Mouse (Mus musculus) intestine, postnatal 0 days (tissue): Measurements from ENCODE around the gene Sobp. TPM values are rescaled to one million over a fixed set of nuclear protein-coding genes. Genes with fewer than 3 reads are reported as not detected.

Experiments used
- ATAC-seq: fragments of 200-750 bp; cut with Nextera tagmentation; 2 replicates; pipeline ENCODE4 v1.8.0; 2017; ENCODE audit warnings: mild to moderate bottlenecking, moderate TSS enrichment, moderate library complexity
- H3K27ac ChIP-seq: fragments of 300-500 bp; sonication (generic); 2 replicates; pipeline ENCODE4 v1.5.1; 2014; ENCODE audit warnings: mild to moderate bottlenecking, low read depth, low read length, moderate library complexity
- H3K27me3 ChIP-seq: fragments of 300-500 bp; sonication (generic); replicated peaks from 2 replicates; pipeline ENCODE4 v1.6.1; 2014; ENCODE audit warnings: low read length, mixed read lengths; ENCODE audit not compliant: control insufficient read depth, insufficient read depth
- H3K36me3 ChIP-seq: fragments of 300-500 bp; sonication (generic); 2 replicates; pipeline ENCODE4 v1.6.1; 2014; ENCODE audit warnings: mild to moderate bottlenecking, moderate library complexity; ENCODE audit not compliant: control insufficient read depth, insufficient read depth
- H3K4me1 ChIP-seq: fragments of 300-500 bp; sonication (generic); replicated peaks from 2 replicates; pipeline ENCODE4 v1.6.1; 2014; ENCODE audit warnings: antibody characterized with exemption, low read length, mixed read lengths; ENCODE audit not compliant: control insufficient read depth, insufficient read depth
- H3K4me2 ChIP-seq: fragments of 300-500 bp; sonication (generic); replicated peaks from 2 replicates; pipeline ENCODE4 v1.6.1; 2014; ENCODE audit warnings: low read depth, mild to moderate bottlenecking, moderate library complexity
- H3K4me3 ChIP-seq: fragments of 300-500 bp; sonication (generic); 2 replicates; pipeline ENCODE4 v1.5.1; 2014; ENCODE audit warnings: low read depth, low read length
- H3K9ac ChIP-seq: fragments of 300-500 bp; sonication (generic); 2 replicates; pipeline ENCODE4 v1.6.1; 2014; ENCODE audit warnings: mild to moderate bottlenecking, low read depth, low read length
- H3K9me3 ChIP-seq: fragments of 300-500 bp; sonication (generic); 2 replicates; pipeline ENCODE4 v1.6.1; 2016; ENCODE audit warnings: mixed run types; ENCODE audit not compliant: control insufficient read depth
- CTCF ChIP-seq: sonication (generic); IDR thresholded peaks from 2 replicates; pipeline ENCODE4 v1.5.1; 2016; ENCODE audit warnings: low read depth, mild to moderate bottlenecking, control low read depth, antibody characterized with exemption, moderate library complexity
- WGBS: fragments of 180-500 bp; shearing (Covaris S2); extraction: QIAGEN DNeasy Blood & Tissue Kit; methylation state at CpG from one replicate; pipeline ENCODE4 v1.1.7; 2014; 5-methylcytosine and 5-hydroxymethylcytosine counted together
- polyA plus RNA-seq: library from polyadenylated mRNA; unstranded; fragments of >200 nt; fragmentation: Nextera tagmentation; extraction: Ambion mirVana; gene quantifications from 2 replicates; pipeline ENCODE4 v1.2.1, GENCODE M21; 2015

The Sobp gene
- polyA plus RNA-seq, 1 experiment from 2014 or later, result 0.99 TPM

- H3K4me1 ChIP-seq, result 0 out of 2 replicates have a peak, but pooled peaks cover 3% of the 10 kb centered on the region
- peaks cover 17% of the 10 kb centered on the region for H3K36me3 ChIP-seq
- WGBS, result 93% methylated on average over 3 of the region's 3 CpGs
- TF ChIP-seq CTCF, result no peak
- no peaks in the 10 kb centered on the region for H3K27me3 ChIP-seq
- peak; percentile 43 for ATAC-seq
- H3K9ac ChIP-seq, result no peak overlapping the region
- no peaks in the 10 kb centered on the region for H3K9me3 ChIP-seq
- no peak overlapping the region for H3K4me2 ChIP-seq
- H3K27ac ChIP-seq, result no peak overlapping the region
- H3K4me3 ChIP-seq, result no peak overlapping the region
Observed at GRCm38 (mm10) chr10:42955205-42955604, 219.1 kb downstream of the Sobp start.

GRCm38 (mm10) chr10:42953601-42954000 is 220.7 kb downstream of the Sobp start:
- Histone ChIP-seq H3K4me3 (no peak overlapping the region), H3K36me3 (peaks cover 13% of the 10 kb centered on the region), H3K9ac (no peak overlapping the region), H3K27ac (no peak overlapping the region), H3K4me1 (0 out of 2 replicates have a peak, but pooled peaks cover 3% of the 10 kb centered on the region), H3K4me2 (no peak overlapping the region), H3K27me3 (no peaks in the 10 kb centered on the region), H3K9me3 (no peaks in the 10 kb centered on the region)
- no peak for TF ChIP-seq CTCF
- 71% methylated on average over 5 of the region's 5 CpGs for WGBS
- ATAC-seq, result no peak

Other genes with a start within 250 kb of the Sobp start
- gene 9030612E09Rik, start 174 bp upstream of the Sobp start, polyA plus RNA-seq, result 0.14 and 0.26 TPM in 2 replicates
- gene Pdss2, start 47.0 kb upstream of the Sobp start, polyA plus RNA-seq, result 7.8 and 8.0 TPM in 2 replicates